Mouse (Mus musculus) gastrocnemius, postnatal 36 days (tissue): ENCODE measurements around the gene Rag2. TPM values are rescaled to one million over a fixed set of nuclear protein-coding genes. Genes with fewer than 3 reads are reported as not detected.
A peak's percentile ranks its signal among the peaks of the same experiment; 100 is the strongest.

Experiments used
- DNase-seq, 2 experiments: peaks; one replicate each; pipeline ENCODE4 v3.0.0; 2022
- intact Hi-C: fragments of 180-260 bp; cut with DNase I; formaldehyde crosslinking; loops from one replicate; pipeline ENCODE4 v1.15.1; 2025
- total RNA-seq, 2 experiments: library from RNA; stranded (reverse); gene quantifications; 2 replicates each; pipeline ENCODE4 v1.2.3; 2021

The Rag2 gene
- total RNA-seq, 2 experiments from 2014 or later = 0.48 TPM; not detected in 1

DNA sequence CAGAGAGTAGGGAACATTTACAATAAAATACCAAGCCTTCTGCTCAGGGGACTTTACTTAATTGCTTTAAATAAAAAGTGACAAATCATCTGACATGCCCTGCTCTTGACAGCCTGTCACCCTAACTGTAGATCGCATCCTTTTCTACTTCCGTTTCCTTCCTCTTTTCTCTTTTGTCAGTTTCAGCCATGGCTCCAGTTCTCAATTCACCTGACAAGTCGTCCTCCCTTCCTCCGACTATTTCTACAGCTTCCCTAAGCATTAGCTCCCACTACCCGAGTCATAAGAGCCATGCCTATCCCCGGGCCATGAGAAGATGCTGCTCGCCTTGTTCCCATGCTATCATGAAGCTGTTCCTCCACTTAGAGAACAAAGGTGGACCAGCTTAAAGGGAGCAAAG is 2.9 kb upstream of the Rag2 start:
- intact Hi-C loops = no loop called here
- no peak for DNase-seq

DNA sequence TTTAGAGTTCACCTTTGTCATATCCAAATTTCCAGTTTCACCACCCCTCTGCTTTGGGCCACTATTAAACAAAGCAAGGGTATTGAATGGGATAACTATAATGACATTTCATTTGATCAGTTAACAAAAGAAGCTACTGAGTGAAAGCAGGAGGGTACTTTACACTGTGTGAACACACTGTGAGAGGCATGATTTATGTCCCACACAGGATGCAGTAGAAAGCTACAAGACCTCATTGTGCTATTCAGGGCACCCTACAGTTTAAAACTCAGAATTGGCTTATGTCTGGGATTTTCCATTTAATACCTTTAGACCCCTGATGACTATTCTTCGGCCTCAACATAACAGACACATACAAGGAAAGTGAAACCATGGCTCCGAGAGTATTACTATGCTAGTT is 1.5 kb upstream of the Rag2 start:
- intact Hi-C loops = no loop called here
- no peak for DNase-seq

DNA sequence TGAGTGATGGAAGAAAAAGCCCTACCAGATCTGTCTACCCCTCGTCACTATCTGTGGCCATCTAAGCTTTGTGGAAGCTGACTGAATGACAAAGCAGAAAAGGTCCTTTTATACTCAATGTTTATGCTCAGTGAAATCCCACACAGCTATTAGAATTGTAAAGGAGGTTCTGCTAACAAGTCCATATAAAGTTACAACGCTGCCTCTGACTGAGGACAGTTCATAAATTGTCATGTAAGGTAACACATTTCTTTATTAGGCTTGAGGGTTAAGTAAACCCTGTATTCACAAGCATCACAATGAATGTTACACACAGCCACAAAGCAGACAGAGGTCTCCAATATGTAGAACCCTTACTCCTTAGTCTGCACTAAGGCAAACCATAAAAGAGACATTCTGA is 507 bp upstream of the Rag2 start:
- intact Hi-C loops = no loop called here
- no peak for DNase-seq

GRCm38 (mm10) chr2:101627227-101627626 is 2.7 kb downstream of the Rag2 start:
- intact Hi-C loops = no loop called here
- DNase-seq = no peak

DNA sequence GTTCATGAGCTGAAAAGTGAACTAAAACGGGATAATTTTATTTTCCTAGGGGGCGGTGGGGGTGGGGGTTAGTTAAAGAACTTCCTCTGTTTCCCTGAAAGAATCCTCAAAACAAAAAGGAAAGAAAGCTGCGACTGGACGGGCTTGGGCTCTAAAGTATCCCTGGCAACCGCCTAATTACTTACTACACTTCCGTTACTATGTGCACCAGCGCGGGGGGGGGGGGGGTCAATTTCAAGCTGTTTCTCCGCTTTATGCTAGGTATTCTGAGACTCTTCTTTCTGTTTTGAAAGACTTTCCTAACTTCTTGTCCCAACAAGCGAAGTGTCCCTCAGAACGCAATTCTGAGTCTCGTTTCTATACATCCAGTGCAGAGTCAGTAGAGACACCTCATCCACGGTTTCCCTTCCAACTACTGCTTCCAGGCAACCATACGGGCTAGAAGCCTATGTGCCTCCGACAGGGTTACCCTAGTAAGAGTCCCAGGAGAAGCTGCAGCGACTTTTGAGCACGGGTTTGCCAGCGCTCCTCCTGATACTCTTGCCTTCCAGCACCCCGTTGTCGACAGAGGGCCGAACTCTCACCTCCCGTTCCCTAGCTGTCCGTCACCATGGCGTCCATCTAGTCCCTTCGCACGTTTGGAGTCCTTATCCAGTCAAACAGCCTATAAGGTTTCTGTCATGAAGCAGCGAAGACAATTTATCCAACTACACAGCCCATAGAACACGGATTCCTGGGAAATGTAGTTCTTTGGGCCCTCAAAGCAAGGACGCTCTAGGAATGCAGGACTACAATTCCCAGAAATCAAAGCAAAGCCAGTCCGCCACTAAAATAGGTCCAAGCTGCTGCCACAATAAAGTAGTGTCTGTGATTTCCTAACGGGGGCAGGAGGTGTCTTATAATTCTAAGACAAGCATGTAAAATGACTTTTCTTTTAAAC is 4.0 kb downstream of the Rag2 start:
- intact Hi-C loops = no loop called here

GRCm38 (mm10) chr2:101638979-101639839 is 14.7 kb downstream of the Rag2 start:
- intact Hi-C loops = no loop called here
- no peak for DNase-seq

More for the DNA sequence above, 4.0 kb downstream of the Rag2 start:
- peak; percentile 36 to 72 for DNase-seq

- intact Hi-C loops = no loop called here
- DNase-seq = no peak
Measured at GRCm38 (mm10) chr2:101639840-101640350, 15.4 kb downstream of the Rag2 start.

DNA sequence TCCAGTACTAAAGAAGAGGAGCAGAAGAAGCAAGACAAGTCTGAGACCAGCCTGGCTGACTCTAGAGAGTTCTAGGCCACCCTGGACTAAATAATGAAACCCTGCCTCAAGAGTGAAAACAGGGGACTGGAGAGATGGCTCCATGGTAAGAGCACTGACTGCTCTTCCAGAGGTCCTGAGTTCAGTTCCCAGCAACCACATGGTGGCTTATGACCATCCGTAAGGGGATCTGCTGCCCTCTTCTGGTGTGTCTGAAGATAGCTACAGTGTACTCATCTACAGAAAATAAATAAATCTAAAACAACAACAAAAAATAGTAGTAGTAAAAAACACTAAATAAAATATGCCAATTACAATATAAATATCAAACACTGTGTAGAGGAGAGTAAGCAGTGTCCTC is 21.3 kb downstream of the Rag2 start:
- intact Hi-C loops = no loop called here
- no peak for DNase-seq

- DNase-seq = no peak
- intact Hi-C loops = no loop called here
Measured at GRCm38 (mm10) chr2:101648361-101648760, 23.8 kb downstream of the Rag2 start.

DNA sequence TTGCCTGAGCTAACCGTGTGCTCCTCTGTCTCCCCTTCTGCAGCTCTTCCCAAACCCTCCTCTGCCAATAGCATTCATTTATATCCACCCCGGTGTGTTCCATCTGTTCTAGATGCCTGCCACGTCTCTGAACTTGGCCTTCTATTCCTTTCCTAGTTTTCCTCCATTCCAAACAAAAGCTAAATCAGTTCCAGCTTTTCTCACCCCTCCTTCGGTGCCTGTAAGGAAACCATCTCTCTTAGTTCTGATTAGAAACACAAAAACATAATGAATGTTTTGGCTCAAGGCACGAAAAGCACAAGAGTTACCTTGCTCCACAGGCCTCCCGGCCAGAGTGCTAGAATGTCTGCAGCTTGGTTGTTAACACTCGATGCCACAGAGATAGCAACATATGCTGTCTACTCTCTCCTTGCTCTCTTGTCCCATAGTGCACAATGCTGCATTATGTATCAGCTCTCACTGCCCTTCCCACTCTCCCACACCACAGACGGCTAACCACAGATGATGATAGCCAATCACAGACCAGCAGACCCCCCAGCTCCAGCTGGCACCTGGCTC is 24.7 kb downstream of the Rag2 start, which contains the start of the genes Rag1 and B230118H07Rik:
Rag1 (minus strand) TSS at position 388 of the 558 bp plus-strand sequence.
B230118H07Rik (minus strand) TSS at position 419 of the 558 bp plus-strand sequence.
- intact Hi-C loops = no loop called here
- DNase-seq = no peak

DNA sequence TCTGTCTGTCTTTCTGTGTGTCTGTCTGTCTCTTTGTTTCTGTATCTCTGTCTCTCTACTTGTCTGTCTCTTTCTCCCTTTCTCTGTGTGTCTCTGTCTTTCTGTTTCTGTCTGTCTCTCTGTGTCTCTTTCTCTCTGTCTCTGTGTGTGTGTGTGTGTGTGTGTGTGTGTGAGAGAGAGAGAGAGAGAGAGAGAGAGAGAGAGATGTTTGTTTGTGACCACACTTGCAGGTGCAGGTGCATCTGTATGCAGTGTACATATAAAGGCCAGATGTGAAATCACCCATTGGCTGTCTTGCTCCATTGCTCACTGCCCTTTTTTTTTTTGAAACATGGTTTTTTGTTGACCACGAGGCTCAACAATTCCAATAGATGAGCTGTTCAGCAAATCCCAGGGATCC is 25.9 kb downstream of the Rag2 start:
- DNase-seq = no peak
- intact Hi-C loops = loop anchor here (5.0 kb wide), 1 partner anchor 178 kb away; no protein-coding TSS in a partner anchor

GRCm38 (mm10) chr2:101652204-101652920 is 27.8 kb downstream of the Rag2 start:
- intact Hi-C loops = loop anchor here (5.0 kb wide), 1 partner anchor 180 kb away; no protein-coding TSS in a partner anchor
- DNase-seq = no peak

GRCm38 (mm10) chr2:101652921-101653597 is 28.5 kb downstream of the Rag2 start:
- intact Hi-C loops = loop anchor here (5.0 kb wide), 1 partner anchor 181 kb away; no protein-coding TSS in a partner anchor
- peak; percentile 37 to 61 for DNase-seq

GRCm38 (mm10) chr2:101660536-101660935 is 36.0 kb downstream of the Rag2 start:
- intact Hi-C loops = no loop called here

GRCm38 (mm10) chr2:101665058-101665702 is 40.7 kb downstream of the Rag2 start:
- peak; percentile 52 to 53 for DNase-seq
- intact Hi-C loops = no loop called here

More at GRCm38 (mm10) chr2:101660536-101660935, 36.0 kb downstream of the Rag2 start:
- DNase-seq = no peak

DNA sequence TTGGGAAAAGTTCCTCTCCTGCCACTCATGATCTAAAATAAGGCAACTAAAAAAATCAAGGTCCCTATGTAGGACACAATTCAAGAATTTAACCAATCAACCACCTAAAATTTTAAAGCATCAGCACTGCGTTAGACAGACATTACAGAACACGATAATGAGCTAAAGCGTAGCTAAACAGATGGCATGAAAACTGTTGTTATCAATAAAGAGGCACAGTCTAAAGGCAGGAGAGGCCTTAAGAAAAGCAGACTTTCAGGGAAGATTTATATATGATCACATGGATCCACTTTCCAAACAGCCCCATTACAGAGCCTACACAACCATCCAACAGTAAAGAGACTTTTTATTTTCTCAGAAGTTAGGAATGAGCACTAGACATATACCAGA is 41.2 kb downstream of the Rag2 start:
- DNase-seq = no peak
- intact Hi-C loops = no loop called here

DNA sequence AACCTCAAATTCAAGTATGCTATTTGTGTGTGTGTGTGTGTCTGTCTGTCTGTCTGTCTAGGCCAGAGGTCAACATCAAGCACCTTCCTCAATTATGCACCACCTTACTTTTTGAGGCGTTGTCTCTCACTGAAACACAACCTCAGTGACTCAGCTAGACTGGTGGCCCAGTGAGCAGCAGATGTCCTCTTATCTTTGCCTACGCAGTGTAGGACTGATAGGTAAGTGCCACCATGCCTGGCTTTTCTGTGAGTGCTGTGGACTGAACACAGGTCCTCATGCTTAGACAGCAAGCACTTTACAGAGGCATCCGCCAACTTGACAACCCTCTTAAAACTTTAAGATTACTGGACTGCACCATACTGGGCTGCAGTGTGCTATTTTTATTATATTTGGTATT is 44.2 kb downstream of the Rag2 start:
- no peak for DNase-seq
- intact Hi-C loops = no loop called here

- DNase-seq = no peak
- intact Hi-C loops = no loop called here
Measured at GRCm38 (mm10) chr2:101673547-101673946, 49.0 kb downstream of the Rag2 start.
